Mouse (Mus musculus) brain, adult 10 weeks (tissue): ENCODE results near the gene Kctd20. TPM values are rescaled to one million over a fixed set of nuclear protein-coding genes. Genes with fewer than 3 reads are reported as not detected.

Source experiments
- polyA plus RNA-seq: library from polyadenylated mRNA; stranded (reverse); fragments of 350-450 nt; fragmentation: Illumina TruSeq; extraction: RNeasy Lipid Tissue Mini Kit (QIAGEN cat#74804); gene quantifications from one replicate; pipeline ENCODE4 v1.2.3, GENCODE M21; 2015; ENCODE audit warnings: low read depth, low replicate concordance

Kctd20 gene
- 48.7 TPM for polyA plus RNA-seq

GRCm38 (mm10) chr17:28951831-28952799, at the start of gene Kctd20:
TSS of gene Kctd20 (plus strand) at chr17:28951950.

GRCm38 (mm10) chr17:28915060-28915628, 36.6 kb upstream of the Kctd20 start, which contains the start of gene 4930539E08Rik:
TSS of gene 4930539E08Rik (minus strand) at chr17:28915324.

GRCm38 (mm10) chr17:28943740-28944139, 8.0 kb upstream of the Kctd20 start, which contains the start of gene Pxt1:
TSS of gene Pxt1 (minus strand) at chr17:28943840.

GRCm38 (mm10) chr17:29007641-29008325, 56.0 kb downstream of the Kctd20 start, which contains the start of gene Stk38:
TSS of gene Stk38 (minus strand) at chr17:29007995.

Other genes starting within 250 kb of the Kctd20 start
- 1.5 TPM for gene AC170998.1, start 225.9 kb upstream of the Kctd20 start, polyA plus RNA-seq
- gene Mapk13, start 182.7 kb upstream of the Kctd20 start, polyA plus RNA-seq, result 0.76 TPM
- gene Brpf3, start 150.9 kb upstream of the Kctd20 start, polyA plus RNA-seq, result 24.6 TPM
- 0.25 TPM for gene Pnpla1, start 93.5 kb upstream of the Kctd20 start, polyA plus RNA-seq
- 4.6 TPM for gene 4930539E08Rik, start 36.6 kb upstream of the Kctd20 start, polyA plus RNA-seq
- gene Pxt1, start 8.1 kb upstream of the Kctd20 start, polyA plus RNA-seq, result not detected
- gene Stk38, start 56.0 kb downstream of the Kctd20 start, polyA plus RNA-seq, result 41.6 TPM
- 175 TPM for gene Srsf3, start 80.7 kb downstream of the Kctd20 start, polyA plus RNA-seq
- 26.4 TPM for gene Cdkn1a, start 139.0 kb downstream of the Kctd20 start, polyA plus RNA-seq
- not detected for gene Rab44, start 162.2 kb downstream of the Kctd20 start, polyA plus RNA-seq